Mouse (Mus musculus): ENCODE data around the gene Mfsd14b.

Mfsd14b gene

GRCm38 (mm10) chr13:65112459-65113110, at the start of gene Mfsd14b:
Gene Mfsd14b (minus strand): TSS chr13:65112975.
- peak; percentile 81 for DNase-seq (ENCODE audit: low read depth)

GRCm38 (mm10) chr13:65149940-65150339, 37.2 kb upstream of the Mfsd14b start, which contains the start of gene Olfr466:
Gene Olfr466 (plus strand): TSS chr13:65150240.
- DNase-seq (ENCODE audit: low read depth): no peak

DNA sequence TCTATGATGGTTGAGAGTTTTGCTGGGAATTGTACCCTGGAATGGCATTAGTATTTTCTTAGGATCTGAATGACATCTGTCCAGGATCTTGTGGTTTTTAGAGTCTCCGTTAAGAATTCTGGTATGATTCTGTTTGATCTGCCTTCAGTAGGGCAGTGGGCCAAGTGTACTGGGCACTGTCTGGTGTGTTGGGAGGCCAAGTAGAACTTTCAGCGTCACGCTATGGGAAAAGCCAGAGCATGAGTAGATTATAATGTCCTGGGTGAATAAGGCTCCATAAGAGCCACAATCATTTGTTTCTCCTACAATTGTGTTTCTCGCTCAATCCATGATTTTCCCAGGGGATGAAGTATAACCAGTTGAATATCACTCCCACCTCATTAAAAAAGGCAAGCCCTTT, 25.0 kb upstream of the Mfsd14b start, which contains the start of gene Olfr465-ps1:
TSS of gene Olfr465-ps1 (plus strand) at position 301 of the 400 bp plus-strand sequence.
- DNase-seq (ENCODE audit: low read depth): no peak

DNA sequence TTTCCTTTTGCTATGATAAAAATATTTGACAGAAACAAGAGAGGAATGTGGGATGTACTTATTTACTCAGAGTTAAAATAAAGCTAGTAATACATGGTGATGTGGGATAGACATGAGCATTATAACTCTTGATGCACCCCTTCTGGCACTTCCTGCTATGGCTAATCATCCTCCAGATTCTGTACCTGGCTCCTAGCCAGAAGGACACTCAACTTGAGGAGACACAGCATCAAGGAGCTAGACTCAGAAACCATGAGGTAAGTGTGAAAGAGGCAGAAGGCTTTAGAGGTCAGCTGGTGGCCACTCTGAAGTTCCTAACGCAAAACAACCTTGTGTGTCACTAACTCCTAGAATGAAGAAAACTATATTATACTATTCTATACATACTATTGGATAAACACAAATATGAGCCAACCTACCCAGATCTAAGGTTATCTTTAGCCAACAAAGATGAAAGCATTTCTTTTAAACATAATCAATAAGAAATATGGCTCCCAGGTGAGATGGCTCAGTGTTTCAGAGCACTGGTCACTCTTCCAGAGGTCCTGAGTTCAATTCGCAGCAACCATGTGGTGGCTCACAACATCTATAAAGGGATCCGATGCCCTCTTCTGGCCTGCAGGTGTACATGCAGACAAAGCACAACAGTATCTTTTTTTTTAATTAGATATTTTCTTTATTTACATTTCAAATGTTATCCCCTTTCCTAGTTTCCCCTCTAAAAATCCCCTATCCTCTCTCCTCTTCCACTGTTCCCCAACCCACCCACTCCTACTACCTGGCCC, 14.5 kb upstream of the Mfsd14b start:
- DNase-seq (ENCODE audit: low read depth): no peak

DNA sequence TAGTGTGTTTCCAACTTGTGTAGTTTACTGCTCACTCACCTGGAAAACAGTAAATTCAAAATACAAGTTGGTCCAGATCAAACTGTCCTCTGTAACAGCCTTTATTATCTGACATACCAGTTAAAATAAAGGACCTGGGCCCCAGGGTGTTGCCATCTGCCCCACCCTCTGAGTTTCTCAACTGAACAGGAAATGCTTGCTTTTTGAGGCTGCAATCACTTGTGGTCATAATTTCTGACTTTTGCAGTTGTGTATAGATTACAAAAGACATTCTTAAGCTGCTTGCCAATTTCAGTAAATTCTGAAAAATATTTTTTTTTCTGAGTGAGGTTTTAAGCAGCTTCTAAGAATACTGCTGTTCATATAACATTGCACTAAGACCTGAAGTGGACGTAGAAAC, 9.3 kb upstream of the Mfsd14b start:
- DNase-seq (ENCODE audit: low read depth): no peak

DNA sequence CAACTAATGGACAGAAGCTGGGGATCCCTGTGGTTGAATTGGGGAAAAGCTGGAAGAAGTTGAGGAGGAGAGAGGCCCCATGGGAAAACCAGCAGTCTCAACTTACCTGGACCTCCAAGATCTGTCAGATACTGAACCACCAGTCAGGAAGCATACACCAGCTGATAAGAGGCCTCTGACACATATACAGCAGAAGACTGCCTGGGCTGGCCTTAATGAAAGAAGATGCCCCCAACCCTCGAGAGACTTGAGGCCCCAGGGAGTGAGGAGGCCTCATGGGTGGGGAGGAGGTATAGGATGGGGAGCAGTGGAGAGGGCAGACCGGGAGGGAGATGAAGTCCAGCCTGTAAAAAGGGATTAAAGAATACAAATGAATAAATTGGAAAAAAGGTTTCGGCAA, 8.2 kb upstream of the Mfsd14b start:
- DNase-seq (ENCODE audit: low read depth): no peak

DNA sequence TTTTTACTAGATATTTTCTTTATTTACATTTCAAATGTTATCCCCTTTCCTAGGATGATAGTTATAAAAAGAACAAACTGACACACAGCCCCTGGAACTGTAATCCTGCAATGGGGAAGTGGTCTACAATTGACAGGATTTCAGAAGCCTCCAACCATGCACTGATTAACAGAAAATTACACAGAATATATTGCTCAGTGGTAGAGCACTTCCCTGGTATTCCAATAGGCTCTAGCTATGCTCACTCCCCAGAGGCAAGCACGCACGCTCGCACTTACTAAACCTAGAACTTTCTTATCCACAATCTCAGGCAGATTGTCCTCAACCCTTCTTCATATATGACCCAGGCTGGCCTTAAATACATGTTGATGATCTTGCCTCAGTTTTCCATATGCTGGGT, 464 bp upstream of the Mfsd14b start:
- no peak for DNase-seq (ENCODE audit: low read depth)

- DNase-seq (ENCODE audit: low read depth): no peak
Measured at GRCm38 (mm10) chr13:65111961-65112360, 814 bp downstream of the Mfsd14b start.

DNA sequence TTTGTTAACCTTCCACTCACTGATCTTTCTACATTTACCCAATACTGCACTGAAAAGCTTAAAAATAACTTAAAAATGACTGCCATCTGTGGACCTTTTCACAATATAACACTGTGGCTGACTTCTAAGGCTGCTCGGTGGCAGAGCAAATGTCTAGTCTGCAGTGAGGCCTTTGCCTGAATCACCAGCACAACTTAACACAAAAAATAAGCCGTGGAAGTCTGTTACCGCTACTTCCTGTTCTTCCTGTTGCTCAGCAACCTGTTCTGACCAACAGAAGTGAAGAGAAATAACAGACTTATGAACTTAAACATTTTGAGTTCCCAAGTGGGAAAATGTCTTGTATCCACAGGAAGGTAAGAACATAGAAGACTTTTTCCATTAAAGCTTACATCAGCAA, 11.5 kb downstream of the Mfsd14b start:
- no peak for DNase-seq (ENCODE audit: low read depth)

GRCm38 (mm10) chr13:65100678-65101077, 12.1 kb downstream of the Mfsd14b start:
- DNase-seq (ENCODE audit: low read depth): no peak

DNA sequence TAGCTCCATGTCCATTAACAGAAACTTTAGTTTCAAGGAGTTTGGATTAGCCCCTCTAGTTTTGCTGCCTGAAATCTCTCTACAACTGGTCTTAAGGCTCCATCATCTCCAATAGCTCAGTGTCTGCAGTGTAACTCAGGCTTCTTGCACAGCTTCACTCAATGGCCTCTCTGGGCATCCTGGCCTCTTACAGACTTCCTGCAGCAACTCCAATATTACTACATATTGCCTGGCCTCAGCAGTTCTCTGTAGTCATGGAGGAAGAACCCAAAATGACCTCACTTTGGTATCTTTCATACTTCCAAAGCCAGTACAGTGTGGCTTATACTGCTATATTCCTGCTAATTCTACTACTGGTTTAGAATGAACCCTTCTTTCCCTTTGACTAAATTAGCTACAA, 15.8 kb downstream of the Mfsd14b start:
- DNase-seq (ENCODE audit: low read depth): no peak

DNA sequence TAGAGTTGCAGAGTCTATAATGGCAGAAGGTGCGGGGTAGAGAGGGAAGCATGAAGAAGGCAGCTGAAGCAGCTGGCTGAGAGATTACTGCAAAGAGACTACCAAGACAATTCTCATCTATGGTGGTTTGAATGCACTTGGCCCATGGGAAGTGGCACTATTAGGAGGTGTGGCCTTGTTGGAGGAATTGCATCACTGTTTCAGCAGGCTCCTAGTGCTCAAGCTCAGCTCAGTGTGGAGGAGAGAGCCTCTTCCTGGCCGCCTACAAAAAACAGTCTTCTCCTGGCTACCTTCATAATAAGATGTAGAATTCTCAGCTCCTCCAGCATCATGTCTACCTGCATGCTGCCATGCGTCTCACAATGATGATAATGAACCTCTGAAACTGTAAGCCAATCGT, 16.9 kb downstream of the Mfsd14b start:
- DNase-seq (ENCODE audit: low read depth): no peak

DNA sequence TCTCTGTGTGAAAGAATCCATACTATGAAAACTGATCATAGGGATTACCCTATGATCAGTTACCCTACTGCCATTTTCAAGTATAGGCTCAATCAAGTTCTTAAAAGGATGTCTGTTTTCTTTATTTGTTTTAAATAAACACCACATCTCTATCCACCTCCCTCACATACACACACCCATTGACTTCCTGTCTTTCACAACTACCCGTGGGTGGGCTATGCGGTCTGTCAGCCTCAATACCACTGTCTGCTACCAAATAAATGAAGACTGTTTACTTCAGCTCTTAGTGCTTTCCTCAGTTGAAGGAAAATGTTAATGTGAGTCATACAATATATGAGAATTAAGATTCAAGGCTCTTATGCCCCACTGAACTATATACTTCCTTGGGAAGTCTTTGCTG, 42.8 kb downstream of the Mfsd14b start:
- DNase-seq (ENCODE audit: low read depth): no peak

- DNase-seq (ENCODE audit: low read depth): no peak
Measured at GRCm38 (mm10) chr13:65052660-65053059, 60.1 kb downstream of the Mfsd14b start, which contains the start of gene Prss47. Gene Prss47 (minus strand): TSS chr13:65052760.

DNA sequence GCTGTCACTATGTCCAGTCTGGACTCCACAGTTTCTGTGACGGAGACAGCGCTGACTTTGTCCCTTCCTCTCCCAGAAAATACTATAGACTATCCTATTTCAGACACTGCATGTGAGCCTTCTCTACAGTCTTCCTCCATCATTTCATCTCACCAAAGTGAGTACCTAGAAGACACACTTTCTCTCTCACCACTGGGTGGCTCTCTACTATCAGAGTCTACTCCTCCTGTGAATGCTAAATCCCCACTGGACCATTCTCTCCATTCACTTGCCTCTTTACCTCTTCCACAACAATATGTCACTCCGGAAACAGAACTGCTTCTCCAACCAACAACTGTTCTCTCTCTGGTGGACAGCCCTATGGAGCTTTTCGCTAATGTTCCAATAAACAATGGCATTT, 77.7 kb downstream of the Mfsd14b start:
- peak; percentile 2 for DNase-seq (ENCODE audit: low read depth)

DNA sequence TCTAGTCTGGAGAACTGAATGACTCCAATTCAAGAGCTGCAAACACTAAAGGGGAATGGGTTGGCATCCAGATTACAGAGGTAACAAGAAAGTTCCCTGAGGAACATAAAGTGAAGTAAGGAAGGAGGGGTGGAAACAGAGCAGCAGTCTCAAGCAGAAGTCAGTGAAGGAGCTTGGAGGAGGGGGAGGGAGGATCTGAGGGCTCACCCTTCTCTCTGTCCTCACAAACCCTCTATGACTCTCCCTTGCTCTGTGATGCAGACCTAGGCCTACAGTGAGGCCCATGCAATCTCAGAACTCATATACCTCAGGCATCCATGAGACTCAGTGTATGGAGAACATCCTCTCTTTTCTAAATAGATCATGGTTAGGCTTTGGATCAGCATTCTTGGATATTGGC, 80.0 kb downstream of the Mfsd14b start, which contains the start of gene Spata31d1c:
TSS of gene Spata31d1c (plus strand) at position 301 of the 400 bp plus-strand sequence.
- DNase-seq (ENCODE audit: low read depth): no peak
